ENCODE assay signal across 29 mouse cellular contexts in genomic region chr16:23103841-23104240, GRCm38 (mm10). TPM values are rescaled to one million over a fixed set of nuclear protein-coding genes. Genes with fewer than 3 reads are reported as not detected.
DNase-seq lines count a peak whose midpoint lies in the region; ATAC-seq and TF ChIP-seq lines count a peak whose summit lies in the region.
"Had no signal": no experiment of that assay in that cellular context is flagged by ENCODE, and none has a peak within 500 bp of the region (broad histone marks: within the 10 kb centered on the region; RNA-seq: fewer than 3 reads in every experiment).

No protein-coding gene starts in this region.

- no peak overlapping the region for H3K4me2 ChIP-seq in midbrain, embryonic 16.5 days (ENCODE audit: low read length)
- H3K4me2 ChIP-seq: midbrain, embryonic 12.5 days had no signal

- no peak for ATAC-seq in CD4-positive, CD25-positive, alpha-beta regulatory T cell, adult 4 months
- no peak for ATAC-seq in midbrain, embryonic 16.5 days
- ATAC-seq: hindbrain, embryonic 16.5 days; intestine, embryonic 16.5 days; lung, postnatal 0 days had no signal

- WGBS in midbrain, embryonic 16.5 days = 40% methylated on average over 2 of the region's 2 CpGs

- DNase-seq in CD4-positive, CD25-positive, alpha-beta regulatory T cell, adult 2 months (ENCODE audit: low read depth, low spot score) = peak; percentile 25
- DNase-seq in testis, postnatal 10 days (ENCODE audit: low spot score) = no peak
- DNase-seq in induced T-regulatory cell, adult 2 months (ENCODE audit: low read depth) = peak; percentile 52
- DNase-seq in cerebellum, adult 9-10 months = no peak
- no peak for DNase-seq in layer of hippocampus, postnatal 25 days (ENCODE audit: extremely low spot score in 1 of 2, low spot score in 1 of 2)
- DNase-seq: adrenal gland, adult 2 months; cerebellum, adult 18-20 months; cerebellum, postnatal 25 days; kidney, adult 9 months; kidney, postnatal 14 days; right cerebral cortex, postnatal 4 days had no signal

- H3K36me3 ChIP-seq in testis, adult 2 months (ENCODE audit: control insufficient read depth, insufficient read depth, low read length) = no peaks in the 10 kb centered on the region
- no peaks in the 10 kb centered on the region for H3K36me3 ChIP-seq in midbrain, embryonic 16.5 days (ENCODE audit: control insufficient read depth, insufficient read depth, low read length)

- TF ChIP-seq POLR2A in testis, adult 2 months (IDR thresholded peaks at IDR 0.05; ENCODE audit: control insufficient read depth, low read depth, low read length) = no peak

- peak overlapping the region; percentile 7 for H3K27ac ChIP-seq in testis, adult 2 months (ENCODE audit: control insufficient read depth, insufficient read depth, low read depth, low read length)
- H3K27ac ChIP-seq in midbrain, embryonic 16.5 days (ENCODE audit: low read length) = no peak overlapping the region
- H3K27ac ChIP-seq: embryonic facial prominence, embryonic 12.5 days; hindbrain, embryonic 10.5 days; limb, embryonic 12.5 days; liver, embryonic 15.5 days; macrophage; midbrain, embryonic 12.5 days; neural tube, embryonic 13.5 days had no signal

- H3K27me3 ChIP-seq in testis, adult 2 months (ENCODE audit: control insufficient read depth, insufficient read depth, low read length) = peaks cover 3% of the 10 kb centered on the region; the same call in 1 of the 2 replicates
- H3K27me3 ChIP-seq in midbrain, embryonic 16.5 days (ENCODE audit: control insufficient read depth, insufficient read depth, low read depth, low read length) = peaks cover 6% of the 10 kb centered on the region; the same call in 1 of the 2 replicates
- H3K27me3 ChIP-seq: limb, embryonic 12.5 days had no signal

- no peaks in the 10 kb centered on the region for H3K9me3 ChIP-seq in midbrain, embryonic 16.5 days (replicated peaks; ENCODE audit: control insufficient read depth, low read length, poor library complexity, severe bottlenecking)
- H3K9me3 ChIP-seq: embryonic facial prominence, embryonic 12.5 days; hindbrain, embryonic 10.5 days; limb, embryonic 12.5 days; liver, embryonic 15.5 days; midbrain, embryonic 12.5 days; neural tube, embryonic 13.5 days had no signal

- H3K4me1 ChIP-seq in testis, adult 2 months (ENCODE audit: control insufficient read depth, insufficient read depth, low read length) = peaks cover 12% of the 10 kb centered on the region
- peaks cover 6% of the 10 kb centered on the region for H3K4me1 ChIP-seq in midbrain, embryonic 16.5 days (ENCODE audit: control insufficient read depth, insufficient read depth, low read length)

- peak overlapping the region; percentile 85 for H3K4me3 ChIP-seq in testis, adult 2 months (ENCODE audit: control insufficient read depth, low read depth, low read length)
- H3K4me3 ChIP-seq in midbrain, embryonic 16.5 days (ENCODE audit: low read depth, low read length) = no peak overlapping the region
- H3K4me3 ChIP-seq: embryonic facial prominence, embryonic 12.5 days; hindbrain, embryonic 10.5 days; limb, embryonic 12.5 days; midbrain, embryonic 12.5 days; neural tube, embryonic 13.5 days had no signal

- no peak overlapping the region for H3K9ac ChIP-seq in midbrain, embryonic 16.5 days (ENCODE audit: low read depth, low read length)
- H3K9ac ChIP-seq: embryonic facial prominence, embryonic 12.5 days; limb, embryonic 12.5 days; liver, embryonic 15.5 days; midbrain, embryonic 12.5 days had no signal

- no peak for TF ChIP-seq CTCF in testis, adult 2 months (IDR thresholded peaks at IDR 0.05; ENCODE audit: control insufficient read depth, insufficient read depth, insufficient replicate concordance, low read depth, low read length)

RNA-seq across cellular contexts. Expression of gene Eif4a2, which starts 3.4 kb away (rescaled TPM):
- 100 to 1,000 TPM; 558 to 662 TPM for polyA plus RNA-seq in CD4-positive, CD25-positive, alpha-beta regulatory T cell, adult 4 months (2017; shearing (Covaris generic))
- 75.5 and 108 TPM in 2 replicates for polyA plus RNA-seq in testis, adult 2 months (2012; rRNA removed)
- polyA plus RNA-seq in midbrain, embryonic 16.5 days (2015; fragmentation: Nextera tagmentation; extraction: Ambion mirVana) = 364 and 366 TPM in 2 replicates
- 100 to 1,000 TPM; 898 to 914 TPM for total RNA-seq in layer of hippocampus, postnatal 25 days (2021)

RNA-seq across cellular contexts. Expression of gene Rfc4, which starts 23.7 kb away (rescaled TPM):
- 10 to 100 TPM; 38.4 to 51.1 TPM for polyA plus RNA-seq in CD4-positive, CD25-positive, alpha-beta regulatory T cell, adult 4 months (2017; shearing (Covaris generic))
- polyA plus RNA-seq in testis, adult 2 months (2012; rRNA removed) = 5.2 and 8.4 TPM in 2 replicates
- 36.0 and 37.1 TPM in 2 replicates for polyA plus RNA-seq in midbrain, embryonic 16.5 days (2015; fragmentation: Nextera tagmentation; extraction: Ambion mirVana)
- 1 to 10 TPM; 4.8 TPM for total RNA-seq in layer of hippocampus, postnatal 25 days (2021)
- polyA plus RNA-seq: adrenal gland, adult 2 months had no signal

RNA-seq across cellular contexts. Expression of gene Adipoq, which starts 42.5 kb away (rescaled TPM):
- not detected for polyA plus RNA-seq in CD4-positive, CD25-positive, alpha-beta regulatory T cell, adult 4 months (2017; shearing (Covaris generic))
- polyA plus RNA-seq in testis, adult 2 months (2012; rRNA removed) = 14.2 and 16.1 TPM in 2 replicates
- not detected in 2 replicates for polyA plus RNA-seq in midbrain, embryonic 16.5 days (2015; fragmentation: Nextera tagmentation; extraction: Ambion mirVana)
- not detected for total RNA-seq in layer of hippocampus, postnatal 25 days (2021)
- total RNA-seq: layer of hippocampus, adult 18-20 months; layer of hippocampus, postnatal 14 days; left cerebral cortex, postnatal 14 days had no signal
- polyA plus RNA-seq: embryonic facial prominence, embryonic 12.5 days; forebrain, embryonic 11.5 days; hindbrain, embryonic 10.5 days; hindbrain, embryonic 16.5 days; intestine, embryonic 16.5 days; limb, embryonic 12.5 days; liver, embryonic 15.5 days; lung, postnatal 0 days; macrophage; midbrain, embryonic 12.5 days; neural tube, embryonic 13.5 days; stomach, embryonic 16.5 days had no signal

RNA-seq across cellular contexts. Expression of gene Kng1, which starts 46.2 kb away (rescaled TPM):
- not detected for polyA plus RNA-seq in CD4-positive, CD25-positive, alpha-beta regulatory T cell, adult 4 months (2017; shearing (Covaris generic))
- 0.10 TPM in 1 of 2 replicates, not detected in the other for polyA plus RNA-seq in testis, adult 2 months (2012; rRNA removed)
- not detected in 2 replicates for polyA plus RNA-seq in midbrain, embryonic 16.5 days (2015; fragmentation: Nextera tagmentation; extraction: Ambion mirVana)
- total RNA-seq in layer of hippocampus, postnatal 25 days (2021) = not detected
- total RNA-seq: layer of hippocampus, adult 18-20 months; layer of hippocampus, postnatal 14 days; left cerebral cortex, postnatal 14 days had no signal
- polyA plus RNA-seq: adrenal gland, adult 2 months; embryonic facial prominence, embryonic 12.5 days; forebrain, embryonic 11.5 days; hindbrain, embryonic 10.5 days; macrophage; midbrain, embryonic 12.5 days had no signal

Comparison
In these comparisons a context has a peak if more than half of its experiments do, and no peak if none do; other contexts are left out.
1. DNase-seq: peak in CD4-positive, CD25-positive, alpha-beta regulatory T cell, adult 2 months (single experiment) and induced T-regulatory cell, adult 2 months (single experiment); none in testis, postnatal 10 days (single experiment), cerebellum, adult 9-10 months (single experiment) and layer of hippocampus, postnatal 25 days (0 of 2).